Mouse (Mus musculus) lung, embryonic 16.5 days (tissue): ENCODE measurements around the gene Mmab. TPM values are rescaled to one million over a fixed set of nuclear protein-coding genes. Genes with fewer than 3 reads are reported as not detected.

Experiments used
- ATAC-seq: fragments of 200-750 bp; cut with Nextera tagmentation; 2 replicates; pipeline ENCODE4 v1.8.0; 2017; ENCODE audit warnings: low read depth, mild to moderate bottlenecking, moderate library complexity
- H3K27ac ChIP-seq: fragments of 300-500 bp; sonication (generic); 2 replicates; pipeline ENCODE4 v1.5.1; 2014; ENCODE audit warnings: mild to moderate bottlenecking, control low read depth, low read length
- H3K27me3 ChIP-seq: fragments of 300-500 bp; sonication (generic); 2 replicates; pipeline ENCODE4 v1.6.1; 2014; ENCODE audit warnings: low read depth, low read length, mixed read lengths; ENCODE audit not compliant: control insufficient read depth, insufficient read depth
- H3K36me3 ChIP-seq: fragments of 300-500 bp; sonication (generic); 2 replicates; pipeline ENCODE4 v1.6.1; 2014; ENCODE audit warnings: low read length; ENCODE audit not compliant: control insufficient read depth, insufficient read depth
- H3K4me1 ChIP-seq: fragments of 300-500 bp; sonication (generic); replicated peaks from 2 replicates; pipeline ENCODE4 v1.6.1; 2014; ENCODE audit warnings: low read length, mixed read lengths; ENCODE audit not compliant: control insufficient read depth, insufficient read depth
- H3K4me2 ChIP-seq: fragments of 300-500 bp; sonication (generic); 2 replicates; pipeline ENCODE4 v1.6.1; 2014; ENCODE audit warnings: low read depth, low read length, control low read depth
- H3K4me3 ChIP-seq: fragments of 300-500 bp; sonication (generic); 2 replicates; pipeline ENCODE4 v1.5.1; 2014; ENCODE audit warnings: mild to moderate bottlenecking, low read length, control low read depth
- H3K9ac ChIP-seq: fragments of 300-500 bp; sonication (generic); 2 replicates; pipeline ENCODE4 v1.6.1; 2014; ENCODE audit warnings: low read length, control low read depth
- H3K9me3 ChIP-seq: fragments of 300-500 bp; sonication (generic); 2 replicates; pipeline ENCODE4 v1.6.1; 2016; ENCODE audit warnings: low read length; ENCODE audit not compliant: control insufficient read depth
- WGBS: fragments of 180-500 bp; shearing (Covaris S2); extraction: QIAGEN DNeasy Blood & Tissue Kit; methylation state at CpG from one replicate; pipeline ENCODE4 v1.1.7; 2014; 5-methylcytosine and 5-hydroxymethylcytosine counted together
- polyA plus RNA-seq: library from polyadenylated mRNA; unstranded; fragments of >200 nt; fragmentation: Nextera tagmentation; extraction: Ambion mirVana; gene quantifications from 2 replicates; pipeline ENCODE4 v1.2.1, GENCODE M21; 2015

The Mmab gene
- polyA plus RNA-seq, 1 experiment from 2014 or later = 31.7 TPM

DNA sequence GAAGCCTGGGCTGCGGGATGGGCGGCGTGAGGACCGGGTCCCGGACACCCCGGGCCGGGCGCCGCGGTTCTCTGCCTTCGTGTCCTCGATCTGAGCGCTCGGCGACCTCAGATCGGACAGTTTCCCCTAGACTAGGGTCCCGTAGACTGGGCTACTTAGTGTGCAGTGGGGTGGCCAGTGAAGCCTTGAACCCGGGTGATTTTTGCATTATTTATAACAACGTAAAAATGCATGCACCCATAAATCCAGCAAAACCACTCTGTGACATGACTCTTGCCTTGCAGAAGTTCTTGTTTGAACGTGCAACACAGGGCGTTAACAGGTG, 470 bp upstream of the Mmab start:
- Histone ChIP-seq H3K4me2 (peak overlapping the region; percentile 89), H3K9ac (peak overlapping the region; percentile 88), H3K27ac (peak overlapping the region; percentile 25; the same call in 1 of the 2 replicates), H3K36me3 (peaks cover 7% of the 10 kb centered on the region), H3K9me3 (no peaks in the 10 kb centered on the region), H3K27me3 (no peaks in the 10 kb centered on the region), H3K4me1 (peaks cover 13% of the 10 kb centered on the region), H3K4me3 (peak overlapping the region; percentile 95)
- WGBS = under 1% methylated on average over 21 of the region's 21 CpGs
- ATAC-seq = no peak

DNA sequence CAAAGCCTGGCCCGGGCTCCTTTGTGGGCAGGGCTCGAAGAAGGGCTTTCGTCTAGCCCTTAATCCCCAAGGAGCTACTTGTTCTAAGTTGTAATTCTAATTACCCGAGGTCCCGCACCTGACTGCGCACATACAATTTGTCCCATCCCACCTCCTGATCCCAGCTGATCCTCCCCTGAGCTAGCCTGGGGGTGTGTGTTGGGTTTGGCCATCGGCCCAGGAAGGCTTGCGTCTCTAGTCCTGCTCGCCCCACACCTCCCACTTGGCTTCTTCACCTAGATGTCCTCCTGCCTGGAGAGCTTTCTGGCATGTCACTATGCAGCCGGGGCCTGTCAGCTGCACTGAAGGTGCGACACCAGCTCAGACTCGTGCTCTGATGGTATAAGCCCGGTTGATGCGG, 8.3 kb downstream of the Mmab start:
- WGBS = 89% methylated on average over 14 of the region's 14 CpGs
- H3K4me2 ChIP-seq = no peak overlapping the region
- H3K4me1 ChIP-seq = no peaks in the 10 kb centered on the region
- peaks cover 10% of the 10 kb centered on the region for H3K36me3 ChIP-seq
- no peak overlapping the region for H3K4me3 ChIP-seq
- H3K9me3 ChIP-seq = no peaks in the 10 kb centered on the region
- no peak for ATAC-seq
- no peak overlapping the region for H3K27ac ChIP-seq
- no peak overlapping the region for H3K9ac ChIP-seq
- no peaks in the 10 kb centered on the region for H3K27me3 ChIP-seq

DNA sequence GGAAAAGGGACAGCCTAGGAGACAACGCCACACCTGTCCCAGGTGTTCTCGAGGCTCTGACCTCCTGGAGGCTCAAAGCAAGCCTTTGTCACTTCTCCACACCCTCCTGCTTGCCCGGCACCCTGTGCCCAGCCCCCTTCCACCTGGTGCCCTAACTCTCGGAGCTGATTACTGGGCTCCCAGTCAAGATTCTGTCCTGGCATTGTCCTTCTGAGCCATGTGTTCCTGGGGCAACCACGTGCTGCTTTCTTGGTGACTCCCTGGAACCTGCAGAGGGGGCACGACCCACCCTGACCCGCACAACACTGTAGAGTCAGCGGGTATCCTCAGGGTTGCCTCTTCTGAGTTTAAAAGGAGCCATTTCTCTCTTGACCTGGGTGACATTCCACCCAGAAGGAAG, 9.5 kb downstream of the Mmab start:
- Histone ChIP-seq H3K4me3 (no peak overlapping the region), H3K9ac (no peak overlapping the region), H3K4me1 (no peaks in the 10 kb centered on the region), H3K4me2 (no peak overlapping the region), H3K36me3 (peaks cover 10% of the 10 kb centered on the region), H3K9me3 (no peaks in the 10 kb centered on the region), H3K27me3 (no peaks in the 10 kb centered on the region), H3K27ac (no peak overlapping the region)
- no peak for ATAC-seq
- 83% methylated on average over 8 of the region's 8 CpGs for WGBS

- ATAC-seq = no peak
- H3K9ac ChIP-seq = no peak overlapping the region
- no peaks in the 10 kb centered on the region for H3K27me3 ChIP-seq
- no peak overlapping the region for H3K4me2 ChIP-seq
- H3K36me3 ChIP-seq = no peaks in the 10 kb centered on the region
- 75% methylated on average over 7 of the region's 7 CpGs for WGBS
- H3K9me3 ChIP-seq = no peaks in the 10 kb centered on the region
- H3K27ac ChIP-seq = no peak overlapping the region
- no peak overlapping the region for H3K4me3 ChIP-seq
- H3K4me1 ChIP-seq = no peaks in the 10 kb centered on the region
Measured at GRCm38 (mm10) chr5:114429781-114430180, 14.1 kb downstream of the Mmab start.

- no peak overlapping the region for H3K4me2 ChIP-seq
- no peak overlapping the region for H3K27ac ChIP-seq
- no peaks in the 10 kb centered on the region for H3K36me3 ChIP-seq
- no peak overlapping the region for H3K9ac ChIP-seq
- H3K4me3 ChIP-seq = no peak overlapping the region
- H3K9me3 ChIP-seq = no peaks in the 10 kb centered on the region
- no peaks in the 10 kb centered on the region for H3K4me1 ChIP-seq
- ATAC-seq = no peak
- no peaks in the 10 kb centered on the region for H3K27me3 ChIP-seq
- 62% methylated on average over 18 of the region's 18 CpGs for WGBS
Measured at GRCm38 (mm10) chr5:114428621-114429020, 15.2 kb downstream of the Mmab start.

- no peak overlapping the region for H3K4me2 ChIP-seq
- H3K36me3 ChIP-seq = no peaks in the 10 kb centered on the region
- no peaks in the 10 kb centered on the region for H3K9me3 ChIP-seq
- 78% methylated on average over 6 of the region's 6 CpGs for WGBS
- no peak overlapping the region for H3K9ac ChIP-seq
- H3K4me1 ChIP-seq = peaks cover 11% of the 10 kb centered on the region
- no peaks in the 10 kb centered on the region for H3K27me3 ChIP-seq
- ATAC-seq = no peak
- no peak overlapping the region for H3K4me3 ChIP-seq
- no peak overlapping the region for H3K27ac ChIP-seq
Measured at GRCm38 (mm10) chr5:114426732-114427131, 17.1 kb downstream of the Mmab start.

DNA sequence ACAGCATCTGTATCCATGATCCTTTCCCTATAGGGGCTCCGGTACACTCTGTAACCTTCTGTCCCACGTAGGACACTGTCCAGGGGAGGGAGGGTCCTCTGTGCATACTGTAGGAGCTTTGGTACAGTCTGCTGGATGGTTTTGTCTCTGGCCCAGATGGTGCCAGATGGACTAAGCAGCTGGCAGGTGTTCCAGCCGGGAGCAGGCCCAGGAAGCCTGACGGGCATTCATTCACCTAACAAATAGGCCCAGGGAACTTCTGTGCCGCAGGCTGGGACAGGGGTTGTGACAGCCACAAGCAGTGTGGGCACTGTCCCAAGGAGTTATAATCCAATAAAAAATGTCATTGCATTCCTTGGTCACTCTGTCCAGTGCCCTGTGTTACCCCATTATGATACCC, 19.9 kb downstream of the Mmab start:
- WGBS = 80% methylated on average over 5 of the region's 5 CpGs
- Histone ChIP-seq H3K9me3 (no peaks in the 10 kb centered on the region), H3K36me3 (peaks cover 12% of the 10 kb centered on the region), H3K27me3 (no peaks in the 10 kb centered on the region), H3K9ac (no peak overlapping the region), H3K4me2 (no peak overlapping the region), H3K27ac (no peak overlapping the region), H3K4me1 (peaks cover 14% of the 10 kb centered on the region), H3K4me3 (no peak overlapping the region)
- no peak for ATAC-seq

GRCm38 (mm10) chr5:114422591-114422990, 21.3 kb downstream of the Mmab start:
- H3K4me3 ChIP-seq = no peak overlapping the region
- 7% methylated on average over 5 of the region's 5 CpGs for WGBS
- H3K27me3 ChIP-seq = no peaks in the 10 kb centered on the region
- H3K36me3 ChIP-seq = peaks cover 21% of the 10 kb centered on the region
- no peak overlapping the region for H3K27ac ChIP-seq
- peak overlapping the region; percentile 52 for H3K9ac ChIP-seq
- no peak for ATAC-seq
- no peaks in the 10 kb centered on the region for H3K9me3 ChIP-seq
- peaks cover 14% of the 10 kb centered on the region for H3K4me1 ChIP-seq
- H3K4me2 ChIP-seq = 0 out of 2 replicates have a peak overlapping the region, but pooled peaks have one; percentile 1

GRCm38 (mm10) chr5:114421561-114422298, 22.1 kb downstream of the Mmab start:
- H3K9me3 ChIP-seq = no peaks in the 10 kb centered on the region
- peaks cover 29% of the 10 kb centered on the region for H3K36me3 ChIP-seq
- no peaks in the 10 kb centered on the region for H3K27me3 ChIP-seq
- H3K27ac ChIP-seq = no peak overlapping the region
- H3K4me1 ChIP-seq = peaks cover 14% of the 10 kb centered on the region
- H3K9ac ChIP-seq = no peak overlapping the region; the same call in 1 of the 2 replicates
- peak; percentile 65 for ATAC-seq
- WGBS = 41% methylated on average over 11 of the region's 11 CpGs
- H3K4me2 ChIP-seq = 0 out of 2 replicates have a peak overlapping the region, but pooled peaks have one; percentile 1
- H3K4me3 ChIP-seq = no peak overlapping the region
